Mouse (Mus musculus) small intestine, adult 2 months (tissue): Measurements from ENCODE around the gene Atxn10. TPM values are rescaled to one million over a fixed set of nuclear protein-coding genes. Genes with fewer than 3 reads are reported as not detected.

Source experiments
- H3K27ac ChIP-seq: fragments of 200-500 bp; 2 replicates; pipeline ENCODE4 v1.5.1; 2012; ENCODE audit warnings: low read depth, low read length, control low read depth, inconsistent platforms; ENCODE audit not compliant: insufficient read depth
- H3K27me3 ChIP-seq: fragments of 200-500 bp; 2 replicates; pipeline ENCODE4 v1.6.1; 2012; ENCODE audit warnings: mild to moderate bottlenecking, moderate library complexity, low read length, inconsistent platforms; ENCODE audit not compliant: control insufficient read depth, insufficient read depth
- H3K36me3 ChIP-seq: fragments of 200-500 bp; 2 replicates; pipeline ENCODE4 v1.6.1; 2012; ENCODE audit warnings: mild to moderate bottlenecking, low read length, control low read depth, inconsistent platforms; ENCODE audit not compliant: control insufficient read depth, insufficient read depth
- H3K4me1 ChIP-seq: fragments of 200-500 bp; 2 replicates; pipeline ENCODE4 v1.6.1; 2012; ENCODE audit warnings: low read length, inconsistent platforms, mixed read lengths; ENCODE audit not compliant: control insufficient read depth, insufficient read depth, insufficient read length
- H3K4me3 ChIP-seq: fragments of 200-500 bp; 2 replicates; pipeline ENCODE4 v1.5.1; 2012; ENCODE audit warnings: low read depth, mild to moderate bottlenecking, control low read depth, inconsistent platforms, low read length, moderate library complexity
- CTCF ChIP-seq: fragments of 200-500 bp; IDR thresholded peaks from 2 replicates; pipeline ENCODE4 v1.5.1; 2012; ENCODE audit warnings: low read depth, mild to moderate bottlenecking, control low read depth, inconsistent platforms, low read length, moderate library complexity, mixed read lengths; ENCODE audit not compliant: insufficient replicate concordance, insufficient read length; ENCODE audit errors: extremely low read depth
- POLR2A ChIP-seq: fragments of 200-500 bp; IDR thresholded peaks from 2 replicates; pipeline ENCODE4 v1.6.1; 2012; ENCODE audit warnings: low read depth, mild to moderate bottlenecking, control low read depth, inconsistent platforms, low read length, moderate library complexity
- WGBS: fragments of 180-500 bp; shearing (Covaris S2); methylation state at CpG from one replicate; pipeline ENCODE4 v1.1.7; 2018; 5-methylcytosine and 5-hydroxymethylcytosine counted together
- polyA plus RNA-seq: library from polyadenylated mRNA; depleted of rRNA; stranded (reverse); fragments of >200 nt; gene quantifications from 2 replicates; pipeline ENCODE4 v1.2.3, GENCODE M21; 2012; rRNA removed

Atxn10 gene
- polyA plus RNA-seq: 13.7 and 14.5 TPM in 2 replicates

GRCm38 (mm10) chr15:85335671-85336300, at the start of gene Atxn10:
Gene Atxn10 (plus strand): TSS chr15:85336245.
- Histone ChIP-seq H3K36me3 (no peaks in the 10 kb centered on the region), H3K27ac (peak within 1 kb of the TSS; percentile 72), H3K4me1 (peaks cover 5% of the 10 kb centered on the region; the same call in 1 of the 2 replicates), H3K27me3 (no peaks in the 10 kb centered on the region), H3K4me3 (peak within 1 kb of the TSS; percentile 93)
- 19% methylated on average over 19 of the region's 19 CpGs for WGBS
- no peak for TF ChIP-seq CTCF
- TF ChIP-seq POLR2A: no peak

GRCm38 (mm10) chr15:85294632-85295031, 41.4 kb upstream of the Atxn10 start:
- no peak overlapping the region for H3K27ac ChIP-seq
- TF ChIP-seq CTCF: 0 out of 2 replicates have a peak, but pooled peaks have one; percentile 27
- no peak for TF ChIP-seq POLR2A
- no peak overlapping the region for H3K4me3 ChIP-seq
- H3K4me1 ChIP-seq: peaks cover 2% of the 10 kb centered on the region; the same call in 1 of the 2 replicates
- WGBS: 94% methylated on average over 3 of the region's 3 CpGs
- H3K27me3 ChIP-seq: no peaks in the 10 kb centered on the region
- no peaks in the 10 kb centered on the region for H3K36me3 ChIP-seq

- no peak overlapping the region for H3K4me3 ChIP-seq
- 69% methylated on average over 8 of the region's 8 CpGs for WGBS
- H3K27me3 ChIP-seq: no peaks in the 10 kb centered on the region
- no peaks in the 10 kb centered on the region for H3K36me3 ChIP-seq
- peaks cover 2% of the 10 kb centered on the region; the same call in 1 of the 2 replicates for H3K4me1 ChIP-seq
- no peak overlapping the region for H3K27ac ChIP-seq
- TF ChIP-seq POLR2A: no peak
- TF ChIP-seq CTCF: no peak
Observed at GRCm38 (mm10) chr15:85295544-85295943, 40.5 kb upstream of the Atxn10 start.

GRCm38 (mm10) chr15:85295977-85296376, 40.1 kb upstream of the Atxn10 start:
- WGBS: 81% methylated on average over 2 of the region's 2 CpGs
- no peaks in the 10 kb centered on the region for H3K36me3 ChIP-seq
- H3K27me3 ChIP-seq: no peaks in the 10 kb centered on the region
- H3K27ac ChIP-seq: no peak overlapping the region
- no peak overlapping the region for H3K4me3 ChIP-seq
- TF ChIP-seq POLR2A (no peak), CTCF (no peak)
- H3K4me1 ChIP-seq: peaks cover 2% of the 10 kb centered on the region; the same call in 1 of the 2 replicates

GRCm38 (mm10) chr15:85296538-85296937, 39.5 kb upstream of the Atxn10 start:
- Histone ChIP-seq H3K4me1 (peaks cover 2% of the 10 kb centered on the region; the same call in 1 of the 2 replicates), H3K27ac (no peak overlapping the region), H3K36me3 (no peaks in the 10 kb centered on the region), H3K27me3 (no peaks in the 10 kb centered on the region), H3K4me3 (no peak overlapping the region)
- TF ChIP-seq CTCF (no peak), POLR2A (no peak)
- WGBS: 46% methylated on average over 3 of the region's 3 CpGs

GRCm38 (mm10) chr15:85298167-85298781, 37.8 kb upstream of the Atxn10 start:
- TF ChIP-seq CTCF: no peak
- TF ChIP-seq POLR2A: no peak
- H3K36me3 ChIP-seq: no peaks in the 10 kb centered on the region
- 23% methylated on average over 17 of the region's 17 CpGs for WGBS
- no peak overlapping the region for H3K27ac ChIP-seq
- H3K4me3 ChIP-seq: no peak overlapping the region; the same call in 1 of the 2 replicates
- H3K4me1 ChIP-seq: peaks cover 2% of the 10 kb centered on the region; the same call in 1 of the 2 replicates
- H3K27me3 ChIP-seq: no peaks in the 10 kb centered on the region

- no peak overlapping the region for H3K4me3 ChIP-seq
- no peaks in the 10 kb centered on the region for H3K36me3 ChIP-seq
- WGBS: 84% methylated on average over 9 of the region's 9 CpGs
- no peaks in the 10 kb centered on the region for H3K27me3 ChIP-seq
- no peak overlapping the region for H3K27ac ChIP-seq
- H3K4me1 ChIP-seq: peaks cover 2% of the 10 kb centered on the region; the same call in 1 of the 2 replicates
- TF ChIP-seq POLR2A (no peak), CTCF (no peak)
Observed at GRCm38 (mm10) chr15:85298946-85299345, 37.1 kb upstream of the Atxn10 start.
